8 mouse cellular contexts compared by ENCODE assay signal in genomic region chr5:144243901-144244487, GRCm38 (mm10). TPM values are rescaled to one million over a fixed set of nuclear protein-coding genes. Genes with fewer than 3 reads are reported as not detected.
DNase-seq lines count a peak whose midpoint lies in the region; ATAC-seq and TF ChIP-seq lines count a peak whose summit lies in the region.

Gene Bri3, plus strand, starts transcription at chr5:144244437.

- H3K36me3 ChIP-seq in testis, adult 2 months (ENCODE audit: control insufficient read depth, insufficient read depth, low read length) = no peaks in the 10 kb centered on the region
- no peaks in the 10 kb centered on the region for H3K36me3 ChIP-seq in forebrain, embryonic 11.5 days (ENCODE audit: control insufficient read depth, insufficient read depth, low read length)
- no peaks in the 10 kb centered on the region for H3K36me3 ChIP-seq in limb, embryonic 15.5 days
- H3K36me3 ChIP-seq in stomach, embryonic 15.5 days = no peaks in the 10 kb centered on the region

- no peaks in the 10 kb centered on the region for H3K9me3 ChIP-seq in forebrain, embryonic 11.5 days (ENCODE audit: control insufficient read depth, low read length)
- no peaks in the 10 kb centered on the region for H3K9me3 ChIP-seq in limb, embryonic 15.5 days
- H3K9me3 ChIP-seq in stomach, embryonic 15.5 days = no peaks in the 10 kb centered on the region

- DNase-seq in testis, postnatal 14 days (ENCODE audit: low spot score) = no peak
- no peak for DNase-seq in forebrain, embryonic 11.5 days (ENCODE audit: low spot score)
- no peak for DNase-seq in heart, postnatal 4 days
- DNase-seq in cerebellum, adult 11 months = no peak
- DNase-seq in spleen, adult 12 weeks (ENCODE audit: low spot score) = no peak

- H3K4me2 ChIP-seq in forebrain, embryonic 11.5 days (ENCODE audit: low read depth, low read length, severe bottlenecking) = no peak within 1 kb of the TSS
- H3K4me2 ChIP-seq in limb, embryonic 15.5 days = no peak within 1 kb of the TSS
- H3K4me2 ChIP-seq in stomach, embryonic 15.5 days = no peak within 1 kb of the TSS

- H3K27ac ChIP-seq in testis, adult 2 months (ENCODE audit: control insufficient read depth, insufficient read depth, low read depth, low read length) = no peak within 1 kb of the TSS
- no peak within 1 kb of the TSS for H3K27ac ChIP-seq in forebrain, embryonic 11.5 days (ENCODE audit: low read depth, low read length)
- H3K27ac ChIP-seq in limb, embryonic 15.5 days = no peak within 1 kb of the TSS
- no peak within 1 kb of the TSS for H3K27ac ChIP-seq in stomach, embryonic 15.5 days

- no peak for ATAC-seq in forebrain, embryonic 11.5 days (replicated peaks; ENCODE audit: low FRiP score)
- no peak for ATAC-seq in limb, embryonic 15.5 days (ENCODE audit: insufficient number of reproducible peaks, low FRiP score, low TSS enrichment, low read depth)
- ATAC-seq in stomach, embryonic 15.5 days (ENCODE audit: insufficient read depth, low FRiP score, low read depth) = no peak

- peak within 1 kb of the TSS; percentile 69 for H3K4me3 ChIP-seq in testis, adult 2 months (ENCODE audit: control insufficient read depth, low read depth, low read length)
- H3K4me3 ChIP-seq in forebrain, embryonic 11.5 days (ENCODE audit: low read depth, low read length) = no peak within 1 kb of the TSS
- no peak within 1 kb of the TSS for H3K4me3 ChIP-seq in limb, embryonic 15.5 days
- H3K4me3 ChIP-seq in stomach, embryonic 15.5 days (replicated peaks) = no peak within 1 kb of the TSS

- WGBS in forebrain, embryonic 11.5 days = 91% methylated on average over 7 of the region's 7 CpGs
- 91% methylated on average over 7 of the region's 7 CpGs for WGBS in limb, embryonic 15.5 days
- 89% methylated on average over 7 of the region's 7 CpGs for WGBS in stomach, embryonic 15.5 days

- peak; percentile 72; the same call in 1 of the 2 replicates for TF ChIP-seq POLR2A in testis, adult 2 months (IDR thresholded peaks at IDR 0.05; ENCODE audit: control insufficient read depth, low read depth, low read length)

- no peak within 1 kb of the TSS for H3K9ac ChIP-seq in forebrain, embryonic 11.5 days (ENCODE audit: low read length)
- H3K9ac ChIP-seq in limb, embryonic 15.5 days = no peak within 1 kb of the TSS
- H3K9ac ChIP-seq in stomach, embryonic 15.5 days = no peak within 1 kb of the TSS

- H3K27me3 ChIP-seq in testis, adult 2 months (ENCODE audit: control insufficient read depth, insufficient read depth, low read length) = no peaks in the 10 kb centered on the region
- H3K27me3 ChIP-seq in forebrain, embryonic 11.5 days (ENCODE audit: control insufficient read depth, insufficient read depth, low read length) = no peaks in the 10 kb centered on the region
- no peaks in the 10 kb centered on the region for H3K27me3 ChIP-seq in limb, embryonic 15.5 days
- H3K27me3 ChIP-seq in stomach, embryonic 15.5 days (replicated peaks) = no peaks in the 10 kb centered on the region

- peaks cover 9% of the 10 kb centered on the region for H3K4me1 ChIP-seq in testis, adult 2 months (ENCODE audit: control insufficient read depth, insufficient read depth, low read length)
- H3K4me1 ChIP-seq in forebrain, embryonic 11.5 days (replicated peaks; ENCODE audit: control insufficient read depth, insufficient read depth, low read length) = no peaks in the 10 kb centered on the region
- peaks cover 11% of the 10 kb centered on the region for H3K4me1 ChIP-seq in limb, embryonic 15.5 days
- no peaks in the 10 kb centered on the region; the same call in 1 of the 2 replicates for H3K4me1 ChIP-seq in stomach, embryonic 15.5 days

- TF ChIP-seq CTCF in testis, adult 2 months (IDR thresholded peaks at IDR 0.05; ENCODE audit: control insufficient read depth, insufficient read depth, insufficient replicate concordance, low read depth, low read length) = no peak

RNA-seq across cellular contexts. Expression of gene Bri3, which starts in this region (rescaled TPM):
- polyA plus RNA-seq in testis, adult 2 months (2012; rRNA removed) = 174 and 212 TPM in 2 replicates
- 128 and 136 TPM in 2 replicates for polyA plus RNA-seq in forebrain, embryonic 11.5 days (2014; fragmentation: Nextera tagmentation; extraction: Ambion mirVana)
- total RNA-seq in heart, postnatal 4 days (2021) = 100 to 1,000 TPM; 180 to 221 TPM
- polyA plus RNA-seq in limb, embryonic 15.5 days (2015; fragmentation: Nextera tagmentation; extraction: Ambion mirVana) = 81.5 and 97.3 TPM in 2 replicates
- 125 and 133 TPM in 2 replicates for polyA plus RNA-seq in stomach, embryonic 15.5 days (2015; fragmentation: Nextera tagmentation; extraction: Ambion mirVana)
